Comparison of ENCODE assay signal across 8 mouse cellular contexts in the genomic region with DNA sequence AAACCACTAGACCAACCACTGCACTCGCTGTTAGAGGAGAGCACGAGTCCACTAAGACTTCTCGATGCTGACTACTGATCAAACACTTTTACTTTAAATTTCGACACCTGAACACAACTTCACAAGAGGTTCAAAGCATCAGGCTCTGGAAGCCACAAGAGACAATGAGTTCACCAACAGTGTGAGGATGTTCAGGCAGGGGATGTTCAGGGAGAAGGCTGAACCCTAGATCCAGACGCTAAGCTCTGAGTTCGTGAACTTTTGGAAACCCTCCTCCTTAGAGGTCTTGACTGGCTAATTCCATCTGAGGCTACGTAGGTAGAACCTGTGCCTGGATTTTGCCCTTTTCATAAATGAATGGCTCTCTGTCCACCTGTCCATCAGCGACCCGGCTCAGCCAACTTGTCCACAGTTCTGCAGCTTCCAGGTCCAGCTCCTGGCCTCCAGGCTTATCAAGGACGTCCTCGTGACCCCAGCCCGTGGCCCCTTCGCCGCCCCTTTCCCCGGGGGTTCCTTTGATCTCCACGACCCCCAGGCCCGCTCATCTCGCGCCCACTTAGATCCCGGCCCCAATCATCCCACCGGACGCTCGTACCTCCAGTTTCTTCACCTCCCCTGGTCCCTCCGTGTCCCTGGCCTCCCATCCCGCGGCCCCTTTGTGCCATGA. TPM values are rescaled to one million over a fixed set of nuclear protein-coding genes. Genes with fewer than 3 reads are reported as not detected.
DNase-seq lines count a peak whose midpoint lies in the region; ATAC-seq lines count a peak whose summit lies in the region.

No protein-coding gene starts in this region.

- intact Hi-C loops in heart, postnatal 25 days (cut with DNase I), result loop anchor here (5.0 kb wide), 2 partner anchors 445 to 650 kb away; a partner anchor contains a TSS

- H3K9me3 ChIP-seq in heart, embryonic 12.5 days (replicated peaks), result no peaks in the 10 kb centered on the region
- no peaks in the 10 kb centered on the region for H3K9me3 ChIP-seq in embryonic facial prominence, embryonic 10.5 days
- H3K9me3 ChIP-seq in hindbrain, embryonic 13.5 days, result no peaks in the 10 kb centered on the region
- H3K9me3 ChIP-seq in liver, embryonic 16.5 days (replicated peaks; ENCODE audit: control insufficient read depth, low read length), result no peaks in the 10 kb centered on the region
- no peaks in the 10 kb centered on the region for H3K9me3 ChIP-seq in stomach, embryonic 15.5 days

- peak overlapping the region; percentile 98 for H3K9ac ChIP-seq in heart, embryonic 12.5 days
- peak overlapping the region; percentile 97 for H3K9ac ChIP-seq in hindbrain, embryonic 13.5 days
- H3K9ac ChIP-seq in liver, embryonic 16.5 days (ENCODE audit: low read depth, low read length), result peak overlapping the region; percentile 86
- H3K9ac ChIP-seq in stomach, embryonic 15.5 days, result peak overlapping the region; percentile 97

- peak overlapping the region; percentile 87 for H3K4me2 ChIP-seq in heart, embryonic 12.5 days
- peak overlapping the region; percentile 89 for H3K4me2 ChIP-seq in hindbrain, embryonic 13.5 days
- peak overlapping the region; percentile 72 for H3K4me2 ChIP-seq in liver, embryonic 16.5 days (ENCODE audit: low read depth, low read length)
- H3K4me2 ChIP-seq in stomach, embryonic 15.5 days, result peak overlapping the region; percentile 57

- peaks cover 22% of the 10 kb centered on the region for H3K36me3 ChIP-seq in heart, embryonic 12.5 days
- H3K36me3 ChIP-seq in embryonic facial prominence, embryonic 10.5 days (replicated peaks), result peaks cover 40% of the 10 kb centered on the region
- peaks cover 27% of the 10 kb centered on the region for H3K36me3 ChIP-seq in hindbrain, embryonic 13.5 days
- H3K36me3 ChIP-seq in liver, embryonic 16.5 days (ENCODE audit: control insufficient read depth, insufficient read depth), result peaks cover 19% of the 10 kb centered on the region
- H3K36me3 ChIP-seq in stomach, embryonic 15.5 days, result peaks cover 10% of the 10 kb centered on the region

- peak overlapping the region; percentile 96 for H3K4me3 ChIP-seq in heart, embryonic 12.5 days
- H3K4me3 ChIP-seq in embryonic facial prominence, embryonic 10.5 days, result peak overlapping the region; percentile 93
- H3K4me3 ChIP-seq in hindbrain, embryonic 13.5 days, result peak overlapping the region; percentile 90
- H3K4me3 ChIP-seq in liver, embryonic 16.5 days (ENCODE audit: low read depth, low read length), result peak overlapping the region; percentile 78
- H3K4me3 ChIP-seq in stomach, embryonic 15.5 days (replicated peaks), result peak overlapping the region; percentile 92

- H3K27me3 ChIP-seq in heart, embryonic 12.5 days (replicated peaks), result no peaks in the 10 kb centered on the region
- H3K27me3 ChIP-seq in embryonic facial prominence, embryonic 10.5 days (replicated peaks; ENCODE audit: low read depth, poor library complexity, severe bottlenecking), result no peaks in the 10 kb centered on the region
- H3K27me3 ChIP-seq in hindbrain, embryonic 13.5 days, result no peaks in the 10 kb centered on the region
- H3K27me3 ChIP-seq in liver, embryonic 16.5 days (ENCODE audit: control insufficient read depth, insufficient read depth, low read depth, low read length), result no peaks in the 10 kb centered on the region
- no peaks in the 10 kb centered on the region for H3K27me3 ChIP-seq in stomach, embryonic 15.5 days (replicated peaks)

- 3% methylated on average over 26 of the region's 26 CpGs for WGBS in heart, embryonic 12.5 days
- WGBS in embryonic facial prominence, embryonic 10.5 days, result 6% methylated on average over 26 of the region's 26 CpGs
- WGBS in hindbrain, embryonic 13.5 days, result 7% methylated on average over 26 of the region's 26 CpGs
- WGBS in liver, embryonic 16.5 days (ENCODE audit: insufficient replicate concordance), result 2% methylated on average over 26 of the region's 26 CpGs
- WGBS in stomach, embryonic 15.5 days, result 3% methylated on average over 26 of the region's 26 CpGs

- no peak for DNase-seq in heart, postnatal 25 days (ENCODE audit: low spot score)
- DNase-seq in CD8-positive naive resting alpha-beta T cell, adult 2 months (ENCODE audit: low read depth in 2 of 2, low spot score in 2 of 2), result peak; percentile 17 to 26
- DNase-seq in embryonic facial prominence, embryonic 10.5 days (ENCODE audit: low spot score), result no peak
- DNase-seq in spleen, adult 18-20 months, result no peak

- ATAC-seq in heart, embryonic 12.5 days (ENCODE audit: insufficient number of reproducible peaks, low FRiP score), result peak; percentile 56
- no peak for ATAC-seq in hindbrain, embryonic 13.5 days (ENCODE audit: low FRiP score)
- peak; percentile 14 for ATAC-seq in liver, embryonic 16.5 days (ENCODE audit: low read depth)
- ATAC-seq in stomach, embryonic 15.5 days (ENCODE audit: insufficient read depth, low FRiP score, low read depth), result peak; percentile 59

- peak overlapping the region; percentile 95 for H3K27ac ChIP-seq in heart, embryonic 12.5 days (ENCODE audit: poor library complexity, severe bottlenecking)
- peak overlapping the region; percentile 95 for H3K27ac ChIP-seq in embryonic facial prominence, embryonic 10.5 days (replicated peaks)
- H3K27ac ChIP-seq in hindbrain, embryonic 13.5 days, result peak overlapping the region; percentile 95
- H3K27ac ChIP-seq in liver, embryonic 16.5 days (ENCODE audit: low read length), result peak overlapping the region; percentile 85
- H3K27ac ChIP-seq in stomach, embryonic 15.5 days, result peak overlapping the region; percentile 97

- H3K4me1 ChIP-seq in heart, embryonic 12.5 days (replicated peaks), result peaks cover 3% of the 10 kb centered on the region; the same call in 1 of the 2 replicates
- H3K4me1 ChIP-seq in embryonic facial prominence, embryonic 10.5 days, result peaks cover 12% of the 10 kb centered on the region
- H3K4me1 ChIP-seq in hindbrain, embryonic 13.5 days (replicated peaks), result peaks cover 8% of the 10 kb centered on the region
- peaks cover 17% of the 10 kb centered on the region for H3K4me1 ChIP-seq in liver, embryonic 16.5 days (ENCODE audit: control insufficient read depth, low read depth, low read length)
- H3K4me1 ChIP-seq in stomach, embryonic 15.5 days, result no peaks in the 10 kb centered on the region

RNA-seq across cellular contexts. Expression of a gene that starts 0.8 kb away (rescaled TPM):
- 27.1 and 31.6 TPM in 2 replicates for polyA plus RNA-seq in heart, embryonic 12.5 days (2016; fragmentation: Nextera tagmentation; extraction: Ambion mirVana)
- total RNA-seq in heart, postnatal 25 days (2021), result 1 to 10 TPM; 2.9 to 3.4 TPM
- polyA plus RNA-seq in embryonic facial prominence, embryonic 10.5 days (2016; fragmentation: Nextera tagmentation; extraction: Ambion mirVana), result 40.7 and 44.2 TPM in 2 replicates
- 34.3 and 41.4 TPM in 2 replicates for polyA plus RNA-seq in hindbrain, embryonic 13.5 days (2015; fragmentation: Nextera tagmentation; extraction: Ambion mirVana)
- 29.9 and 35.1 TPM in 2 replicates for polyA plus RNA-seq in liver, embryonic 16.5 days (2015; fragmentation: Nextera tagmentation; extraction: Ambion mirVana)
- polyA plus RNA-seq in stomach, embryonic 15.5 days (2015; fragmentation: Nextera tagmentation; extraction: Ambion mirVana), result 32.7 and 42.9 TPM in 2 replicates

Comparison
In these comparisons a context has a peak if more than half of its experiments do, and no peak if none do; other contexts are left out.
1. DNase-seq: peak in CD8-positive naive resting alpha-beta T cell, adult 2 months (2 of 2); none in heart, postnatal 25 days (single experiment), embryonic facial prominence, embryonic 10.5 days (single experiment) and spleen, adult 18-20 months (0 of 2).
2. Peak in every context shown above with its lines, with median percentiles within 50 percentile points of each other: H3K27ac ChIP-seq, H3K4me2 ChIP-seq, H3K4me3 ChIP-seq and H3K9ac ChIP-seq.